Mouse (Mus musculus) heart, adult 2 months (tissue): ENCODE results near the gene Sesn1.
"Not testable (repeated sequence)": the region's sequence is repeated elsewhere in the genome, so short reads cannot be mapped to it uniquely, and the experiment has no call there.

Source experiments
- CTCF ChIP-seq: fragments of 200-600 bp; IDR thresholded peaks from 2 replicates; pipeline ENCODE4 v1.8.1; 2022; ENCODE audit warnings: antibody characterized with exemption, mild to moderate bottlenecking, moderate library complexity
- EP300 ChIP-seq: fragments of 200-500 bp; IDR thresholded peaks from 2 replicates; pipeline ENCODE4 v1.6.1; 2011; ENCODE audit warnings: low read depth, low read length, control low read depth; ENCODE audit not compliant: insufficient read depth
- POLR2A ChIP-seq: fragments of 200-500 bp; IDR thresholded peaks from 2 replicates; pipeline ENCODE4 v1.6.1; 2011; ENCODE audit warnings: mild to moderate bottlenecking, low read depth, low read length, control low read depth; ENCODE audit not compliant: insufficient read depth

DNA sequence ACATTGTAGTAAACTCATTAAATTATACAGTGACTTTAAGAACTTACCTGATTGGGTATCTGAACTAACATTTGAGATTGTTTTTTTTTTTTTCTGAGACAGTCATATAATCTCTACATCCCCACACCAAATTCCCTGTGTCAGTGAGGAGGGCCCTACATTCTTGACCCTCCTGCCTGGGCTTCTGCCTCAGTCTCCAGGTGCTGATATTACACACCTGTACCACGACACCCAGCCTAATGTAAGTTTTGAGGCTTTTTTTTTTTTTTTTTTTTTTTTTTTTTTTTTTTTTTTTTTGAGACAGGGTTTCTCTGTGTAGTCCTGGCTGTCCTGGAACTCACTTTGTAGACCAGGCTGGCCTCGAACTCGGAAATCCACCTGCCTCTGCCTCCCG is 13.5 kb downstream of the Sesn1 start:
- TF ChIP-seq CTCF, POLR2A, EP300: not testable (repeated sequence)
